Mouse (Mus musculus): ENCODE measurements around the gene Alg12. TPM values are rescaled to one million over a fixed set of nuclear protein-coding genes. Genes with fewer than 3 reads are reported as not detected.
"Not testable (repeated sequence)": the region's sequence is repeated elsewhere in the genome, so short reads cannot be mapped to it uniquely, and the experiment has no call there.

The Alg12 gene
- total RNA-seq, 2 experiments from 2014 or later = 5.7 to 6.5 TPM

DNA sequence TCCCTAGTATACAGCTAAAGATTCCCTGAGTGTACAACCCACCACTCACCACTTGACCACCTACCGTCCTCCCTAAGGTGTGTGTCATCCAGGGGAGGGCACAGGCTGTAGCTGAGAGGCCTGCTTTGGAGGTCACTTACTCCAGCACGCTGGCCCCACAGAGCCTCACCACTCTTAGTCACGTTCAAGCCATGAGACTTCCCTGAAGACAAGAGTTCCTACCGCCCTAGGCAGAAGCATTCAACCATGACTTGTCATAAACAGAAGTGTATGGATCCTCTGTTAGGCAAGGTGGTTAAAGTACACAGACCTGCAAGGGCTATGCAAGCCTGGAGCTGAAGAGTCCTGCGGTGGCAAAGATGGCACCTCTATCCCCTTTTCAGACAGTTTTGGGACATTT is 11.6 kb upstream of the Alg12 start:
- DNase-seq = no peak

DNA sequence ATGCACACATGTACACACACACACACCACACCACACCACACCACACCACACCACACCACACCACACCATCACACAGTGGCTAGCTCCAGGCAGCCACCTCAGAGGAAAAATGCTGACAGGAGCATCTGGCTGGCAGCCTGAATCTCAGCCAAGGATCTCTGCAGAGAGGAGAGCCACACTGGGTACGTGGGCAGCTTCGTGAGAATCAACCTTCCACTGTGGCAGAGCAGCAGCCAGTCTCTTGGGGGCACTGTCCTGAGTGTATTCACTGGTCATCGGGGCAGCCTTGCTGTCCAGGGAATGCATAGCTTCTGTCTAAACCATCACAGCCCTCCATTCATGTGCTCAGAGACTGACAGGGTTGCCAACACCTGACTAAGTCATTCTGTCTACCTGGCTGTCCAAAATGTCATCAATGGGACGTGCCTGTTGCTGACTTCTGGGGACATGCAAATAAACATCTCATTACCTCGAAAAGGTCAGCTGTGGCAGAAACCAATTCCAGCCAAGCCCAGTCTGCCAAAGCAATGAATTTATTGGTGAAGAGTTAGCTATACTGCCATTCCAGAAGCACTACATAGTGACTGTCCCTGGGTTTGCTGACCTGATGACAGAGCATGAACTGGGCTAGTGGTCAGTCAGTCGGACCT is 10.8 kb upstream of the Alg12 start:
- no peak for DNase-seq

DNA sequence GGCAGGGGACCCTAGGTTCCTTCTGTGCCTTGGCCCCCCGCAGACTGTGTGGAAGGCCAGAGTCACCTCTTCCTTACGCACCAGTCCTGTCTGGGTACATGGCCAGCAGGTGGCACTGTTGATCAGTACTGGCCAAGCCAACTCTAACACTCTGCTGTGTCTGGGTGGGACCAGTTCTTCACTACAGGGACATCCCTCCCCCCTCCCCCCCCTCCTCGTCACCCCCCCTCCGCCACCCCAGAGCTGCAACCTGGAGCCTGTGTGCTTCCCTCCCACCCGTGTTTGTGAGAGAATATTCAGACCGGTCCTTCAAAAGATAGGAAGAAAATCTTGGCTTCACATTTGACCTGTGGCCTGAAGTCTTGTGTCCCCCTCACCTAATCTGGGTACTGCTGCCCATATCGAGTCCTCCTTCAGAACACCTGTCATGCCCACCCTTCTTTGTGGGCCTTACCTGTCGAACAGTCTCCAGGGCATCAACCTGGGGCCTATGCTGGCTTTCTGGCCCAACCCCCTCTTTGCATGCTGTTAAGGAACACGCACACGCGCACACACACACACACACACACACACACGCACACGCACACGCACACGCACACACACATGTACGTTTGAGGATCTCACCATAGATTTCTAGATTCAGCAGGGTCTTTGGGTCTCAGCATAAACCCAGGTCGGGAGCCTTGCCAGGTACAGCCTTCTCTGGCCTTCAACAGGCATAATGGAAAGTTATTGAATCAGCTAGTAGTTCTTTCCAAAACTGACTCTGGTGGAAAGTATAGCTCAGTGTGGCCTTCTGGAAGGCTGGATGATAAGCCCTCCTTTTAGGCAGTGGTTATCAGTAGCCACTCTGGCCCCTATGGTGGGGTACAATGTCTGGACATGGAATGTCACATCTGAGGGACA is 9.9 kb upstream of the Alg12 start:
- peak; percentile 94 for DNase-seq

DNA sequence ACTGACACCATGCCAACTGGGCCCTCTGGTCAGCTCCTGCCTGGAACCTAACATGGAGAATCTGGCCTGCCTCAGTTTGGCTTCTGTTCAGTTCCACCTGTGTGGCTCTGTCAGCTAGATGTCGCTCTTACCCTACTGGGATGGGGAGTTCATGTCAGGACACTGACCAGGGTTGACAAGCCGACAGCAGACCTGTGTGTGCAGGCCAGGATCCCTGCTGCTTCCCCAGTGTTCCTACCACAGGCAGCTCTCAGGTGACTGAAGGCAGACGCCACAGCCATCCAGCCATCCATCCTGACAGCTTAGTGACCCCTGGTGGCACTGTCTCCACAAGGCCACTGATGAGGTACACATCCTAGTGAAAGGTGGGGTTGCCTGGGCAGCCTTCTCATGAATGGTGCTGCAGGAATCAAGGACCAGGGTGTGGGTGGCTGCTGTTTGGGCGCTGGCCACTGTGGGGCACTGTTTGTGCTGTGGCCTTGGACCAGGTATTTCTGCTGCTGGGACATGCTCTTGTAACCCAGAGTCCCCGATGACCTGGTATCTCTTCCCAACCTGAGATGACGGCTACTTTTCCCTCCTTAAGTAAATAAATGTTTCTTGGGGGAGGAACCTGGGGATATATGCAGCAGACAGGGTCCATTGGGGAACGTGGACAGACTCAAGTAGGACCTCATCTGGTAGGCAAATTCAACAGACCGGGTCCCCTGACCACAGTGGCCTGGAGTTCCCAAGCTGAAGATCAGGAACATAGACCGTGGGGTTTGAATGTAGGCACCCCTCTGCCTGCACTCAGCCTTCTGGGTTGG is 9.1 kb upstream of the Alg12 start:
- DNase-seq = peak; percentile 67

DNA sequence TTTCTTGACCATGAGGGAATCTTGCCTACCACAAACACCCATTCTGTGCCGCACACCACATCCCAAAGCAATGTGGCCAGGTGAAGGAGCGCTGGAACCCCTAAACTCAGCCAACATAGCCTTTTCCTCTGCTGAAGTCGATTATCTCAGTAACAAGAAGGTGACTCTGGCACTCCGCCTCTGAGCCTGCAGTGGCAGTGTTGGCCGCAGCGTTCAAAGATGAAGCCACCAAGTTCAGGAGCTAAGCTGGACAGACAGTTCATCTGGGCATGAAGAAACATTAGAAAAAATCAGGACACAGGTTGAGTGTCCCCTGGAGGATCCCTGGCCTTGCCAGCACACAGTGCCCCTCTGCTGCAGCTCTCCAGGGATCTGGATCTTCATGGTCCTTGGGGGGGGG is 8.3 kb upstream of the Alg12 start:
- DNase-seq = no peak

DNA sequence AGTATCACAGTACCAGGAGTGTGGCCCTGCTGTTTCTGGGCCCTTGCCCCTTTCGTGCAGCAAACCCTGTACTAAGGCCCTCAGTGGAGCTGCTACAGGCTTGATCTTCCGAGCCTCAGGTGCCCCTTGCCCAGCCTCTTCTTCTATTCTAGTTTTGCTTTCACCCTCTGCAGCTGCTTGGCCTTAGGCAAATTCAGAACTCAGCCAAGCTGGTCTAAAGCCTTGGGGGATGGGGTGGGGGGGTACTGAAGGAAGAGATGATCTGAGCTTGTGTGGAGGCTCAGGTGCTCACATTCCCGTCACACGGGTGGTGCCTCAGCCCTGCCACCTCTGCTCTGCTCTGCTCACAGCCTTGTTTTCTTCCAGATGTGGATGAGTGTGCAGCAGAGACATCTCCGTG is 4.3 kb upstream of the Alg12 start:
- DNase-seq = no peak

DNA sequence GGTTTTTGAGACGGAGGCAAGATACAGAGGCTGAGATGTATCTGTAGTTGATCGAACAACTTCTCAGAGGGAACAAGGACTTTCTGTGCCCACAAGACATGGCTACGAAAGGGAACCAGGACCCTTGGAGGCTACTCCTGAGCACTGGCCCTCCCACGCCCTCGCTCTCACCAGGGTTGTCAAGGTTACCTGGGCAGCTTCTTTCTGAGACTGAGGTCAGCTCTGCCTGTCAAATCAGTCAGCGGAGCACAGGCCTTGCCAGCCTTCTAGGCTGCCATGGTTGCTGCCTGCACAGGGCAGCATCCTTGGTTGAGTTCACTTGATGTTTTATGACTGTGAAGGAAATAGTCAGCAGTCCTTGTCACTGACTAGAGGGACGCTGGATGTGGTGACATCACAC is 3.4 kb upstream of the Alg12 start:
- no peak for DNase-seq

DNA sequence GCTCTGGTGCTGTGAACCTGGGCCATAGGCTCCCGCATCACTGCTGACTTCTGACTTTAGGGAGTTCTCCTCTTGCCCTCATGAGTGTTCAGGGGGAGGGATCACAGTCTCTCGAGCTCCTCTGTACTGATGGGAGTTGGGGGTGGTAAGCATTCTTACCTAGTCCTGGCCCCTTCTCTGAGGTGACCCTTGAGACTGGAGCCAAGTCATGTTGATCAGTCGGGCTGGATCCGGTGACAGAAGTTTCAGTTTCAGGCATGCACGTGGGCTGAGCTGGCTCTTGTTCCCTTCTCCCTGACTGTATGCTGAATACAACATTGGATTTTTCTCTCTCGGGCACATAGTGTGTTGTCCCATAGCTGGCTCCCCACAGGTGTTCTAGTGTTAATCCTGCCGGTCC is 2.3 kb upstream of the Alg12 start:
- DNase-seq = no peak

DNA sequence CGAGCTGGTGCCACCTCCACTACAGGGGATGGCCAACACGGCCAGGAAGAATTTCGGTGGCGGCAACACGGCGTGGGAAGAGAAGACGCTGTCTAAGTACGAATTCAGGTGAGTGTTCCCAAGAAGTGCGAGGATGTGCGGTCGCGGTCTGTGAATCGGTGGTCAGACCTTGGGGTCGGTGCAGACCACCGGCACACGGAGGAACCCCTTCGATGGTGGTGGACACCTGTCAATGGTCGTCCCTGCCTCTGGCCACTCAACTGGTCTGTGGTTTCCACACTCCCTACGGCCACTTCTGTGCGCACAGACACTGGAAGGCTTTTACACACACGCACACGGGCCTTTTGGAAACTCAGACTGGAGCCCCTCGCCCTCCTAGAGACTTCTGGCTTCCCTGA is 787 bp upstream of the Alg12 start:
- DNase-seq = no peak

DNA sequence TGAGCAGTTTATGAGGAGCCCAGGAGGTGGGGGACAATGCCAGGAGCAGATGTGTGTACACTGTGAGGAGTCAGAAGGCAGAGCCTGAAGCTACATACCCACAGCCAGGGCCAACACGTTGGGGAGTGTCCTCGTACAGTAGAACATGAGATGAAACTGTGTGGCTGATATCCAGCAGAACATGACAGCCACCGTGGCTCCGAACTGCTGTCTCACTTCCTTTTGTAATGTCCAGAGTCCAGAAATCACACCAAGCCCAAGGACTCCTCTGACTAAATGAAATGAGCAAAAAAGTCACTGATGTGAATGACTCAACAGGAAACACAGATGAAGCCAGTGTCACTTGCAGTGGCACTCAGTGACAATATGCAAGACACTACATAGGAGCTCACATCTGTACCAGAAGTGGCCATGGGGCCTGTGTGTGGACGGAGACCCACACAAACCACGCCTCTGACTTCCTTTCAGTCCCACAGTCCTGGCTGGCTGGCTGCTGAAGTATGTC is 3.9 kb downstream of the Alg12 start:
- DNase-seq = no peak

DNA sequence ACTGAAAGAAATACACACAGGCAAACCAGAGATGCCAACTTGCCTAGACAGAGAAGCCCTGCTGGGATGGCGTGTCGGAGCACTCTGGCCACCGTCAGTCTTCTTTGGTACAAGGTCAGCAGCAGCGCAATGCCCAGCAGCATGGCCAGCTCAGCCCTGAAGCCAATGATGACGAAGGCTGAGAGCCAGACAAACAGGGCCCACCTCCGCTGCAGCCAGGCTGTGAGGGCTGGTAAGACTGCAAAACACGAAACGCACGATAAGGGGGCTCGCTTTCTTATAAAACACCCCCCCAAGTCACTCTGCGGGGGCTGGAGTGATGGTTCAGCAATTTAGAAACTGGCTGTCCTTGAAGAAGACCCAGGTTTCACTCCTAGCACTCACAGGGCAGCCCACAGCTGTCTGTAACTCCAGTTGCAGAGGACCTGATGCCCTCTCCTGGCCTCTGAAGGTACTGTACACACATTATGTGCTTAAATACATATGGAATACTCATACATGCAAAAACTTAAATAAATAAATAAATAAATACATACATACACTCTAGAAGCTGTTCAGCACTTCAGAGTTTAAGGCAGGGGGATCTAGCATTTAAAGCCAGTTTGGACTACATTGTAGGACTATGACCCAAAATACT is 4.6 kb downstream of the Alg12 start:
- DNase-seq = no peak

DNA sequence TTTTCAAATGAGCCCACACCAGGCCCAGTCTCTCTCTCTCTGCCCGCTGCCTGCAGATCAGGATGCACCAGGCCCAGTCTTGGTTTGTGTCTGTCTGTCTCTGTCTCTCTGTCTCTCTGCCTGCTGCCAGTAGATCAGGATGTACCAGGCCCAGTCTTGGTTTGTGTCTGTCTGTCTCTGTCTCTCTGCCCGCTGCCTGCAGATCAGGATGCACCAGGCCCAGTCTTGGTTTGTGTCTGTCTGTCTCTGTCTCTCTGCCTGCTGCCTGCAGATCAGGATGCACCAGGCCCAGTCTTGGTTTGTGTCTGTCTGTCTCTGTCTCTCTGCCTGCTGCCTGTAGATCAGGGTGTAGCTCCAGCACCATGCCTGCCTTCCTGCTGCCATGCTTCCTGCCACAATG is 5.2 kb downstream of the Alg12 start:
- not testable (repeated sequence) for DNase-seq

DNA sequence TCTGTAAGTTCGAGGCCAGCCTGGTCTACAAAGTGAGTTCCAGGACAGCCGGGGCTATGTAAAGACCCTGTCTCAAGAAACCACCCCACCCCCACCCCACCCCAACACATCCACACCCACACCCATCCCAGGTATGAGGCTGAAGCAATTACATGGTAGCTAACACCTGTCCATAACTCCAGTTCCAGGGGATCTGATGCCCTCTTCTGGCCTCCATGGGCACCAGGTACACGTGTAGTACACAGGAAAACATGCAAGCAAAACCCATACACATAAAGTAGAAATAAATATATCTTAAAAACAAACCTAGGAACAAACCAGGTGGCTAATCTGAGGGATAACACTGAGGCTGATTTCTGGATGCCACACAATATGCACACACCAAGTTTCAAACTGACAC is 5.9 kb downstream of the Alg12 start:
- no peak for DNase-seq

DNA sequence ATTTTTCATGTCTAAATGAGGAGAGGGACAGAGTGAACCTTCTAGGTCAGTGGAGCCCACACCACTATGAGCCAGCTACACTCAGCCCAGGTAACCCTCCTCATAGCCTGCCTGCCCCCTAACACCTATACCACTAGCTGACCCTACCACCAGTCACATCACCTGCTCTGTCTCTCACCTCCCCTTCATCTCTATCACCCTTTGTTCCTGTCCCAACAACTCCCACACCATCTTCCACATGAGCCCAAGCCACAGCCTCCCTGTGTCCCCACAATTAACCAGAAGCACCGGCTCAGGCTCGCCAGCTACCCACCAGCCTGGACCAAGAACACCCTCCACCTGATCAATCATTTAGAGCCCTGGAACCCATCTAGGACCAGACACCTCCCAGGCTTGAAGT is 8.7 kb downstream of the Alg12 start:
- DNase-seq = no peak

DNA sequence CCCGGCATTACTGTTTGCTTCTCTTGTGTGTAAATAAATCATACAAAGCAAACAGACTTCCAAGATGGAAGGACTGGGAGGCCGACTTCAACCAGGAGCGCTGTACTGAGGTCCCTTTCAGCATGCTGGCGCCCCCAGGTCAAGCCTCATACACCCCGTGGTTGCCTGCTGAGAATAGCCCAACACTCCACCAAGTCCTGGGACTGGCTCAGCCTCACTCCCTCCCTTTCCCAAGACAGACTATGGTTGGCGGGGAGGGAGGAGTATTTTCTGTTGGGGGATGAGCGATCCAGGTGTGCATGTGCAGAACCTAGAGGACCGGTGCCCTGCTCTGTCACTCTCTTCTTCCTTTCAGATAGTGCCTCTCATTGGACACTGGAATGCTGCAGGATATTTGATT is 11.0 kb downstream of the Alg12 start:
- DNase-seq = no peak

DNA sequence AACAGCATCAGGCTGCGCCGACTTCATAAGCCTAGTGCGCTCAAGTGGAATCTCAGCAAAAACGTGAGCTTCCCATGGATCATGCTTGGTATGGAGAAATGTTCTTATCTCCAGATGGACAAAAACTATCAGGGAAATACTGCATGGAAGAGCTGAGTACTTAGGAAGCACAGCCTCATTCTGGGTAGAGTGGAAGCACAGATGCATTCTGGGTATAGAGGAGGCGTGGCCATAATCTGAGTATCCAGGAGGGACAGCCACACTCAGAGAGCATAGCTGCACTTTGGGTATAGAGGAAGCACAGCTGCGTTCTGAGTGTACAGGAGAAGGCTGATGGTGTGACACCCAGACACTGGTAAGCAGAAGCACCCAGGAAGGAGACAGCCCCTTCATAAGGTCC is 16.8 kb downstream of the Alg12 start:
- DNase-seq = no peak

DNA sequence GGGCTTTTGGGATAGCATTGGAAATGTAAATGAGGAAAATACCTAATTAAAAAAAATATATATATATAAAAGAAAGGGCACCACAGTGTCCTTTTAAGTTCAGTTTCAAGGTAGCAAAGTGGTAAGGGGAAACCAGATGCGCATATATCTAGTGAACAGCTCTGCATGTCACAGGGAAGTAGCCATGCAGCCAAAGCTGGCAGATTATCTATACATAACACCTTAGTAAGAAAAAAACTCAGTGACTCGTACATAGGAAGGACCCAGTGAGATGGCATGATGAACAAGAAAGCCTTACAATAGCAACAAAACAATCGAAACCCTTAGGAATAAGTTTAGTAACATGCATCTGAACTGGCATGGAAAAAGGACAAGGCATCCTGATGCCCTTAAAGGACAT is 17.2 kb downstream of the Alg12 start:
- DNase-seq = no peak

DNA sequence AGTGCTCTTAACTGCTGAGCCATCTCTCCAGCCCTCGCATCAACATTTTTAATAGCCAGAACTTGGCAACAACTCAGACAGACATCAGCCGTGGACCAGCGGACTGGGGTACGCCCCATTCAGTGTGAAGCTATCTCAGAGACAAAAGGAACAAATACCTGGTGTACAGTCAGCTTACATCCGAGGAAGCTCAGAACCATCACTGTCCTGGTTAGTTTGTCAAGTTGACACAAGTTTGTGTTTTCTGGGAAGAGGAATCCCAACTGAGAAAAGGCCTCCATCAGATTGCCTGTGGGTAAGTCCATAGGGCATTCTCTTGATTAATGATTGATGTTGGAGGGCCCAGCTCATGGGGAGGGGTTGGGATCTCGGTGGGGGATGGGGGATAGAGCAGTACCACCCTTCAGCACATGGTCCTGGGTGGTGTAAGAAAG is 18.2 kb downstream of the Alg12 start:
- DNase-seq = no peak

DNA sequence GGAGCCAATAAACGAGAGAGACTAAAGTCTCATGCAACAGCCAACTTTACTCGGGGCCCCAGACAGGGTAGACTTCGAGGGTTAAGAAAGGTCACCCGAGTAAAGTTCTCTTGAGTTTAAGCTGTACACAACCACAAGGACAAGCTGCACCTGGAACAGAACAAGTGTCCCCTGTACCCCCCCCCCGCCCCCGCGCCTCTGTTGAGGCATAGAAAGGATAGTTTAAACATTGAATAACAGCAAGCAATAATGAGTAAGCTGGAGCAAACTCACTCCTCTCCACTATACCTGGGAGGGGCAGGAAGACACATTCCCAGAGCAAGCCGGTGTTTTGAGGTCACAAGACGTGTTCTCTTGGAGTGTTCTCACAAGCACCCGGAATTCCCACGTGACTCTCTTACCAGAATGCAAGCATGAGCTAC is 19.2 kb downstream of the Alg12 start:
- DNase-seq = no peak

DNA sequence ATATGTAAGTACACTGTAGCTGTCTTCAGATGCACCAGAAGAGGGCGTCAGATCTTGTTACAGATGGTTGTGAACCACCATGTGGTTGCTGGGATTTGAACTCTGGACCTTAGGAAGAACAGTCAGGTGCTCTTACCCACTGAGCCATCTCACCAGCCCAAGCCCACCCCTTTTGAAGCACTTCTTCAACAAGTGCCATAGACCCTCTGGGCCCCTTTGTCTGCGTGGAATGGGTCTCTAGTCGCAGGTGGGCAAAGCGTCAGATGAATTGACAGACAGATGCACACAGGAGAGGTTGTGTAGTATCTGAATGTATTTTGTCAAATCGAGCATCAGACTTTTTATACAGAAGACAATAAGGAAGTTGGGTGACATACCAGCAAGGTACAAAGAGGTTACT is 24.4 kb downstream of the Alg12 start:
- not testable (repeated sequence) for DNase-seq

DNA sequence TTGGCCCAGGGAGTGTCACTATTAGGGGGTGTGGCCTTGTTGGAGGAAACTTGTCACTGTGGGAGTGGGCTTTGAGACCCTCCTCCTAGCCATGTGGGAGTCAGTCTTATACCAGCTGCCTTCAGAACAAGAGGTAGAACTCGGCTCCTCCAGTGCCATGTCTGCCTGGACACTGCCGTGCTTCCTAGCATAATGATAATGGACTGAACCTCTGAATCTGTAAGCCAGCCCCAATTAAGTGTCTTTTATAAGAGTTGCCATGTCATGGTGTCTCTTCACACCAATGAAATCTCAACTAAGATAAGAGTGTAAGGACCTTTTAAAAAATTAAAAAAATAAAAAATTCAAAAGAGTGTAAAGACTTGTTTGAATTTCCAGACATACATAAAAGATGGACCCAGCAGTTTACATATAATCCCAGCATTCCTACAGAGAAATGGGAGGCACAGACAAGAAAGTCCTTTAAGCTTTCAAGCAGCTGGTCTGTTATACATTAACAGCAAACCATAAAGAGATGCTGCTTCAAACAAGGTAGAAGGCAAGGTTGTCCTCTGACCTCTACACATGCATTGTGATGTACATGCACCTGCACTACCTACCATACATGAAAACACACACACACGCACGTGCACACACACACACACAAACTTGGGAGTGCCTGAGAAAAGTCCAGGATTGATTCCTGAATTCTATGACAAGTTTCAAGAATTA is 26.8 kb downstream of the Alg12 start:
- DNase-seq = no peak

DNA sequence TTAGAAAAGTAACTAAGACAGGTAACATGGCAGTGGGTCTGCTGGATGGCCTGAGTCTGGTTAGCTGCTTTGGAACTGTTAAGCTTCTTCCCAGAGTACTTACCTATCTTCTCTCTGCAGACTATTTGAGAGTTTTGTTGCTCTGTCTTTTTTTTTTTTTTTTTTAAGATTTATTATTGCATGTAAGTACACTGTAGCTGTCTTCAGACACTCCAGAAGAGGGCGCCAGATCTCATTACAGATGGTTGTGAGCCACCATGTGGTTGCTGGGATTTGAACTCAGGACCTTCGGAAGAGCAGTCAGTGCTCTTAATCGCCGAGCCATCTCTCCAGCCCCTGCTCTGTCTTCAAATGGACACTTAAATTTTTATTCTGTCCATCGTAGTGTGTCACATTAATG is 44.5 kb downstream of the Alg12 start:
- not testable (repeated sequence) for DNase-seq

Data from gastrocnemius, postnatal 10 days (tissue).